Mouse (Mus musculus) E14TG2a.4 (cell line): Measurements from ENCODE around the gene Dck.
A peak's percentile ranks its signal among the peaks of the same experiment; 100 is the strongest.

Source experiments
- H3K27me3 ChIP-seq: 2 replicates; pipeline ENCODE4 v1.6.1; 2014; ENCODE audit warnings: low read length, control low read depth; ENCODE audit not compliant: insufficient read depth
- H3K36me3 ChIP-seq: 2 replicates; pipeline ENCODE4 v1.6.1; 2014; ENCODE audit warnings: low read length, control low read depth; ENCODE audit not compliant: insufficient read depth
- H3K4me1 ChIP-seq: replicated peaks from 2 replicates; pipeline ENCODE4 v1.6.1; 2014; ENCODE audit warnings: low read depth, low read length, control low read depth
- H3K4me3 ChIP-seq: replicated peaks from 2 replicates; pipeline ENCODE4 v1.5.1; 2014; ENCODE audit warnings: mild to moderate bottlenecking, low read length
- H3K9me3 ChIP-seq: 2 replicates; pipeline ENCODE4 v1.6.1; 2014; ENCODE audit warnings: low read length, control low read depth
- CTCF ChIP-seq: conservative IDR thresholded peaks from 2 replicates; pipeline ENCODE4 v1.5.1; 2014; ENCODE audit warnings: low read length
- NANOG ChIP-seq: IDR thresholded peaks from 2 replicates; pipeline ENCODE4 v1.6.1; 2014; ENCODE audit warnings: borderline replicate concordance, low read length, mixed read lengths
- POU5F1 ChIP-seq: IDR thresholded peaks from 2 replicates; pipeline ENCODE4 v1.6.1; 2014; ENCODE audit warnings: low read length, borderline replicate concordance

The Dck gene

GRCm38 (mm10) chr5:88768201-88768600 lies 3.4 kb downstream of the Dck start:
- peaks cover 69% of the 10 kb centered on the region for H3K36me3 ChIP-seq
- TF ChIP-seq POU5F1, result no peak
- TF ChIP-seq NANOG, result no peak
- TF ChIP-seq CTCF, result no peak
- no peaks in the 10 kb centered on the region for H3K9me3 ChIP-seq
- H3K4me3 ChIP-seq, result no peak overlapping the region
- H3K27me3 ChIP-seq, result no peaks in the 10 kb centered on the region
- peaks cover 49% of the 10 kb centered on the region for H3K4me1 ChIP-seq

GRCm38 (mm10) chr5:88782072-88782765 lies 17.4 kb downstream of the Dck start:
- H3K9me3 ChIP-seq, result no peaks in the 10 kb centered on the region
- no peak overlapping the region for H3K4me3 ChIP-seq
- H3K36me3 ChIP-seq, result peaks cover 74% of the 10 kb centered on the region
- H3K4me1 ChIP-seq, result peaks cover 13% of the 10 kb centered on the region
- no peaks in the 10 kb centered on the region for H3K27me3 ChIP-seq
- TF ChIP-seq POU5F1 (no peak), NANOG (no peak), CTCF (no peak)

GRCm38 (mm10) chr5:88785059-88785458 lies 20.3 kb downstream of the Dck start:
- Histone ChIP-seq H3K27me3 (no peaks in the 10 kb centered on the region), H3K4me1 (peaks cover 13% of the 10 kb centered on the region)
- no peak for TF ChIP-seq POU5F1

GRCm38 (mm10) chr5:88790675-88791074 lies 25.9 kb downstream of the Dck start:
- H3K9me3 ChIP-seq, result no peaks in the 10 kb centered on the region
- H3K4me1 ChIP-seq, result no peaks in the 10 kb centered on the region
- no peak for TF ChIP-seq POU5F1
- no peak for TF ChIP-seq NANOG
- no peak for TF ChIP-seq CTCF

More at GRCm38 (mm10) chr5:88785059-88785458, 20.3 kb downstream of the Dck start:
- Histone ChIP-seq H3K4me3 (no peak overlapping the region), H3K36me3 (peaks cover 52% of the 10 kb centered on the region), H3K9me3 (no peaks in the 10 kb centered on the region)

GRCm38 (mm10) chr5:88791256-88792245 lies 26.8 kb downstream of the Dck start:
- H3K9me3 ChIP-seq, result no peaks in the 10 kb centered on the region
- TF ChIP-seq NANOG (no peak), POU5F1 (no peak), CTCF (peak; percentile 76)
- no peaks in the 10 kb centered on the region for H3K4me1 ChIP-seq
- H3K4me3 ChIP-seq, result no peak overlapping the region
- H3K36me3 ChIP-seq, result no peaks in the 10 kb centered on the region
- no peaks in the 10 kb centered on the region; the same call in 1 of the 2 replicates for H3K27me3 ChIP-seq

More at GRCm38 (mm10) chr5:88790675-88791074, 25.9 kb downstream of the Dck start:
- Histone ChIP-seq H3K4me3 (no peak overlapping the region), H3K36me3 (peaks cover 5% of the 10 kb centered on the region), H3K27me3 (no peaks in the 10 kb centered on the region; the same call in 1 of the 2 replicates)

- no peak for TF ChIP-seq NANOG
- no peak for TF ChIP-seq CTCF
- no peaks in the 10 kb centered on the region; the same call in 1 of the 2 replicates for H3K27me3 ChIP-seq
- H3K4me3 ChIP-seq, result no peak overlapping the region
- H3K36me3 ChIP-seq, result no peaks in the 10 kb centered on the region
- no peaks in the 10 kb centered on the region for H3K4me1 ChIP-seq
- H3K9me3 ChIP-seq, result no peaks in the 10 kb centered on the region
Measured at GRCm38 (mm10) chr5:88793676-88794075, 28.9 kb downstream of the Dck start.

- Histone ChIP-seq H3K27me3 (no peaks in the 10 kb centered on the region; the same call in 1 of the 2 replicates), H3K36me3 (no peaks in the 10 kb centered on the region), H3K4me3 (no peak overlapping the region), H3K9me3 (no peaks in the 10 kb centered on the region), H3K4me1 (no peaks in the 10 kb centered on the region)
- no peak for TF ChIP-seq NANOG
- TF ChIP-seq POU5F1, result no peak
Measured at GRCm38 (mm10) chr5:88795910-88796584, 31.3 kb downstream of the Dck start.

GRCm38 (mm10) chr5:88796588-88796987 lies 31.8 kb downstream of the Dck start:
- no peaks in the 10 kb centered on the region; the same call in 1 of the 2 replicates for H3K27me3 ChIP-seq
- no peaks in the 10 kb centered on the region for H3K4me1 ChIP-seq
- no peak overlapping the region for H3K4me3 ChIP-seq
- H3K9me3 ChIP-seq, result no peaks in the 10 kb centered on the region
- H3K36me3 ChIP-seq, result no peaks in the 10 kb centered on the region
- no peak for TF ChIP-seq POU5F1
- TF ChIP-seq CTCF, result no peak
- no peak for TF ChIP-seq NANOG
